Mouse (Mus musculus) right cerebral cortex, postnatal 14 days (tissue): ENCODE measurements around the gene Tmem102.

Experiments
- DNase-seq: peaks from one replicate; pipeline ENCODE4 v3.0.0; 2022

Tmem102 gene

DNA sequence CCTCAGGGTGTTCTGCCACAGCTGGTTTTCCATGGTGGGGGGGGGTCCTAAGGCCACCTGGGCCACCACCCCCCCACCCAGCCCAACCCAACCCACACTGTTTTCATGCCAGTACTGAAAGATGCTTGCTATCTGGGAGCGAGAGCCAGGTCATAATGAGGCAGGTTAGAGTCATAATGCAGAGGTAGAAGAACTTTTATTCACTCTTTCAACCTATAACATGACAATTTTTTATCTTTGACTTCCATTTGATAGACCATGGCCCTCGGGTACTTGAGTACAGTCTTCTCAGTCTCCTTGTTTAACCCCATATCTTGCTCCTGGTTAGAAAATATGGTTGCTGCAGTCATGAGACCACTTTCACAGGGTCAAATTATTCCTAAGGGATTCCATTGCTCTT is 12.9 kb upstream of the Tmem102 start, which contains the start of gene Spem2:
TSS of gene Spem2 (minus strand) at position 101 of the 400 bp plus-strand sequence.
- no peak for DNase-seq

- DNase-seq, result no peak
These were observed 11.1 kb upstream of the Tmem102 start for GRCm38 (mm10) chr11:69816520-69816919.

- DNase-seq, result no peak
These were observed 9.7 kb upstream of the Tmem102 start, which contains the start of gene Gm39566 for GRCm38 (mm10) chr11:69815155-69815554. Gene Gm39566 (minus strand): TSS chr11:69815298.

DNA sequence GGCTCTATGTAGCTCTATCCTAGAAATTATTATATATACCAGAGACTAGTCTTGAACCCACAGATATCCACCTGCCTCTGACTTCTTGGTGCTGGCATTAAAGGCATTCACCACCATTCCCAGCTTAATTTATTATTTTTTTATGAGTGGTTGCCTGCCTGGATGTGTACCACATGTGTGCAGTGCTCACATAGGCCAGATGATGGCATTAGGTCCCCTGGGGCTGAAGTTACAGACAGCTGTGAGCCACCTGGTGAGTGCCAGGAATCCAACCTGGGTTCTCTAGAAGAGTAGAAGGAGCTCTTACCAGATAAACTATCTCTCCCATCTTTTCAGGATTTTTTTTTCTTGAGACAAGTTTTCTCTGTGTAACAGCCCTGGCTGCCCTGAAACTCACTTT is 4.9 kb upstream of the Tmem102 start:
- no peak for DNase-seq

DNA sequence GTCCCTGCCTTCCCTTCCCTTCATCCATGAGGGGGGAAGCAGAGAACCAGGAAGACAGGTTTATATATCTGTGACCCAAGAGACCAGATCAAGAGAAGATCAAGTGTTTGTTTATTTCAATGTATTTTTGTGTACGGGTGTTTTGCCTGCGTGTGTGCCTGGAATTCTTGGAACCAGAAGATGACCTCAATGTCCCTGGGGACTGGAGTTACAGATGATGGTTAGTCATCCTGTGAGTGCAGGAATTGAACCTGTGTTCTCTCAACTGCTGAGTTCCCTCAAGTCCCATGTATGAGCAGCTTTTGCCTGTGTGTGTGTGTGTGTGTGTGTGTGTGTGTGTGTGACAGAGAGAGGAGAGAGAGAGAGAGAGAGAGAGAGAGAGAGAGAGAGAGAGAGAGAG is 2.2 kb upstream of the Tmem102 start:
- no peak for DNase-seq

GRCm38 (mm10) chr11:69806378-69806777 is 954 bp upstream of the Tmem102 start:
- no peak for DNase-seq

- DNase-seq, result no peak
These were observed 828 bp downstream of the Tmem102 start for GRCm38 (mm10) chr11:69804652-69804940.

DNA sequence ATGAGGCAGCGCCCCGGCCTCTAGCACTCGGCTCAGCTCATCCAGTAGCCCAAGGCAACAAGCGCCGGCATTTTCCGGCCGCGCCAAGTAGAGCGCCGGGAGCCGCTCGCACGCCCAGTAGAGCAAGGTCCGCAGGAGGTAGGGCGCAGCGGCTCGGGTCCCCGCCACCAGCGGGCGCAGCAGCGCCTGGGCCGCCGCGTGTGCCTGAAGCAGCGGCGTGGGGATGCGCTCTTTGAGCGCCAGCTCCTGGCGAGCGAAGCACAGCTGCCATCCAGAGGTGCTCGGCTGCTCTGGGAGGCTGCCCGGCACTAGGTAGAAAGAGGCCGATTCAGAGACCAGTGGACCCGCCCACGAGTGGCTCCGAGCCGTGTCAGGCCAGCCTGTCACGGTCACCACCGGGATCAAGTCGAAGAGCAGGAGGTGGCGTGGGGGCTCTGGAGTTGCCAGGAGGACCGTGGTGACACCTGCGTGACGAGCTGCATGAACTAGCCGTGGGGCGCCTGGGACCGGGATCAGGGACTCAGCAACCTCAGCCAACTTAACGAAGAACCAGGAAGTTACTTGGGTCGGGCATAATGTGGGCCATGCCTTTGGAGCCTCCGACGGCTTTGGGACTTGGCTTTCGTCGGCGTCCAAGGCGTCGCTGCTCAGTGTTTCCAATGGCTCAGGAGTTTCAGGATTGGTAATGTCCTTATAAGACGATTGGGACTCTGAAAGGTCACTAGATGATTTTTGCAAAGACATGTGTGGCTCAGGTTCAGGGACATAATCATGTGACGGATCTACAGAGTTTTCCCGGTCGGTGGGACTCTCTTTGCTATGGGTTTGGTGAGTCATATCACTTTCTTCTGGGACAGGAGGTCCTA is 1.4 kb downstream of the Tmem102 start:
- DNase-seq, result peak; percentile 71

GRCm38 (mm10) chr11:69803328-69803727 is 2.1 kb downstream of the Tmem102 start:
- DNase-seq, result no peak

GRCm38 (mm10) chr11:69802648-69803105 is 2.7 kb downstream of the Tmem102 start:
- peak; percentile 78 for DNase-seq

DNA sequence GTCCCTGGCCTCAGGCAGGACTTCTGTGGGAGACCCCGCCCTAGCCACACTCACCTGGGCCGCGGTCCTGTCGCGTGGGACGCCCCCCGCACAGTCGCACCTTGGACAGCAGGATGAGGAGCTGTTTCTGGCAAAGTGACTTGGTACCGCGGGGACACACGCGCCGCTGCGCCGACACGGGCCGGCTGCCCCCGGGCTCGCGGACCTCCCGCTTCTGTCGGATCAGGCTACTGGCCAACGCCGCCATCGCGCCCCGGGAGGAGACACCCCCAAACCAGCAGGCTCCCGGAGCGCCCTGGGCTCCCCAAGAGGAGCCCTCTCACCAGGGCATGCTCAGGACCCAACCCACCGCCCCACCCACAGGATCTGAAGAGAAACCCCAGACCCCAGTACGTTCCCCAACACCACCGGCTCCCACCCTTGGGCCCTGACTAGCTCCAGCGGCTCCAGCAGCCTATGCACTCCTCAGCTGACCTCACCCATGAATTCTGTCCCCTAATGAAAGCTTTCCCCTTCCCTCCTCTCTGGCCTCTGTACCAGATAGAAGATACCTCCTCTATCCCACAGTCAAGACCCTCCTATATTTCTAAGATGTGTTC is 3.9 kb downstream of the Tmem102 start, which contains the start of gene Fgf11:
TSS of gene Fgf11 (minus strand) at position 479 of the 599 bp plus-strand sequence.
- no peak for DNase-seq

DNA sequence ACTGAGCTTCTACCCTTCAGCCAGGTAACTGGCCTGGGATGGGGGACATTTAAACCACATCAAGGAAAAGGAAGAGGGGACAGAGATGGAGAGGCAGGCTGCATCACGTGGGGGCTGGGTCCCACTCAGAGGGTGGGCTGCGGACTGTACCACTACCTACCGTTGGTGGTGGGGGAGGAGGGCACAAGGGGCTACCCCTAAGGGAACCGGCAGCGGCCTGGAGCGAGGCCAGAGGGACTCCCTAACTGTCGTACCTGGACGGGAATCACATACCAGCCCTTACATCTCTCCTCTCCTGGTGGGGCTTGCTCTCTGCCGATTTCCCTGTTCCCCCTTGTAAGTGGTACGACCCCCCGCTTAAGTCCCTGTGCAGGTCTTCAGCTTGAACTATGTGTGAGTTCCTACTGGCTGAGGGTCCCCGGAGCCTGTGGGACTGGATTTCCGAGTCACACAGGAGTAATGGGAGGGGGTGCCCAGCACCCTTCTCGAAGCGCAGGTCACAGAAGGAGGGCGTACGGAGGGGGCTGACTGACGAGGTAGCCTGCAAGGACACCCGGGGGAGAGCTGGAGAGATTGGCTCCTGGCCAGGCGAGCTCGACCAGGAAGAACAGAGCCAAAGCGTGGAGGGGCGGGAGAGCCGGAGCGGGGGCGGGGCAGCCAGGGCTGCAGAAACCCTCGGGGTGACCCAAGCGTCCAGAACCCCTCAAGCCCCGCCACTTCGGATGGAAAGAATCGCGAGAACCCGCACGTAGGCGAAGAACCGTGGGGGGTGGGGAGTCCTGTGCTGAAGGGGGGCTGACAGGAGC is 4.8 kb downstream of the Tmem102 start:
- DNase-seq, result peak; percentile 77

GRCm38 (mm10) chr11:69800138-69800391 is 5.4 kb downstream of the Tmem102 start:
- peak; percentile 63 for DNase-seq

DNA sequence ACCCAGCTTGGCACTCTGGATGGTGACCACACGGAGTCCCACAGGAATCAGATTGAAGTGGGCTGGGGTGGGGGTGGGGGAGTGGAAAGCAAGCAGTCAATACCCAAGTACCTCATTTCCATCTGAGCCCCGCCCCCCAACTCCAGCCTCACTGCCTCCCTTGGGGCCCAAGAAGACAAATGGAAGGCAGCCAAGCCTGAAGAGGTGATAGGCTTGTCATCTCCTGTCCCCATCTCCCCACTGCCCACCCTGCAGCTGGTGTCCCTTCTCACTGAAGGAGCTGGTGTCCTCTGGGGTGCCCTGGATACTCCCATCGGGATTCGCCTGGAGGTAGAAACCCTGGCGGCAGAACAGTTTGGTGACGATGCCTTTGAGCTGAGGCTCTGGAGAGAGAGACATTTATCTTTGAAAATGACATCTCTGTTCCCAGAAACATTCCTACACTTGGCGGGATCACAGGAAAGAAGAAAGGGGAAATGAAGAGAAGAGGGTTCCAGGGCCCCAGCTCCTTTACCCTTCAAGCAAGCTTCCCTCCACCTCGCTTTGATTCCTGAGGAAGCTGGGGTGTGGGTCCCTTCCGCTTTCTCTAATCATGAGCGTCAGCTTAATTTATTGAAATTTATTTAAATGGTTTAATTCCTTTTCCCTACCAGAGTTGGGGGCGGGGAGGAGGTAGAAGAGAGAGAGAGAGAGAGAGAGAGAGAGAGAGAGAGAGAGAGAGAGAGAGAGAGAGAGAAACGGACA is 5.9 kb downstream of the Tmem102 start:
- DNase-seq, result no peak

GRCm38 (mm10) chr11:69797924-69798323 is 7.5 kb downstream of the Tmem102 start:
- no peak for DNase-seq

DNA sequence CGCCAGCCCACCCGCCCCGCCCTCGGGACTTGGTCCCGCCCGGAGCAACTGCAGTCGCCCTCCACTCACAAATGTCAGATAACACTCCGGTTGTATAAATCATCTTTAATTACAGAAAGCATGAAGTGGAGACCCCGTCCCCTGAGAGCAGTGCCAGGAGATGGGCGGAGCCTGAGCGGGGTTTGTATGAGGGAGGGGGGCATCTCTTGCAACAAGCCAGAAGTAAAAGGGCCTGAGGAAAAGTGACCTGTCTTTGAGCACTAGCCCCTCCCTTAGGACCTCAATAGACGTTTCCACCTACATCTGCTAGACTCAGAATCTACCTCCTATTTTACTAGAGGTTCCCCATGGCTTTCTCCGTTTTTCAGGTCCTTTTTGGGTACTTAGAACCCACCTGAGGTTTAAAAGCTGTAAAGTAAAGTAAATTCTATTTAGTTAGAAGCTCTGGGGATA is 9.4 kb downstream of the Tmem102 start:
- no peak for DNase-seq

DNA sequence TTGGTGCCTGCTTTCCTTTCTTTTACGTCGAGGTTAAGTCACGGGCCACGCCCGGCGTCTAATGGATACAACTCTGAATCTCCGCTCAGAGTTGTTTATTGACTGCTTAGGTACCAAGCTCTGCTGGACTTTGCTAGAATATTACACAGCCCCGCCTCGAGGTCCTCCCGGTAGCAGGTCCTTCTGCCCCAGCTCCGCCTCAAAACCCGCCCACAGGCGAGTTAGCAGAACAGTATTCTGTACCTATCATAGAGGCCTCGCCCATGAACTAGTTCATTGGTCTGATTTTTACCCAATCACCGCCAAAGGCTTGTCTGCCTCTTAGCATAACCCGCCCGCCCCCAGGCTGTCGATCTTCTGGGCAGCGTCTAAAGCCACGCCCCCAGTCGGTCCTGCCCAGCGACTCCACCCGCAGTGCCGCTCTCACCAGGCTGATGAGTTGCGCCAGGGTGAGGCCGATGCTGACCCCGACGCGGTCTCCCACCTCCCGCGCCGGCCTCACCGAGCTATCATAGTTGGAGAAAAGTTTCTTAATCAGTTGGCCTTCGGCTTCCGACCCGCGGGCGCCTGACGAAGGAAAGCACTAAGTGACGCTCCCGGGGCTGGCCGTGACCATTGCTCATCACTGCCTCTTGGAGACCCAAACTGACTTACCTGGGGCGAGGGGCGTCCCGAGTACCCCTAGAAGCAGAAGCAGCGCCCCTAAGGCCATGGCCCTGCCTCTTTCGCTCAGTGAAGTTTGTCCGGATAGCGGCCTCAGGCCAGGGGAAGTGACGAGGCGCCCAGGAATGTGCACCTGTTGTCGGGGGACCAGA is 10.0 kb downstream of the Tmem102 start, which contains the start of gene Chrnb1:
TSS of gene Chrnb1 (minus strand) at position 776 of the 815 bp plus-strand sequence.
- DNase-seq, result peak; percentile 82

DNA sequence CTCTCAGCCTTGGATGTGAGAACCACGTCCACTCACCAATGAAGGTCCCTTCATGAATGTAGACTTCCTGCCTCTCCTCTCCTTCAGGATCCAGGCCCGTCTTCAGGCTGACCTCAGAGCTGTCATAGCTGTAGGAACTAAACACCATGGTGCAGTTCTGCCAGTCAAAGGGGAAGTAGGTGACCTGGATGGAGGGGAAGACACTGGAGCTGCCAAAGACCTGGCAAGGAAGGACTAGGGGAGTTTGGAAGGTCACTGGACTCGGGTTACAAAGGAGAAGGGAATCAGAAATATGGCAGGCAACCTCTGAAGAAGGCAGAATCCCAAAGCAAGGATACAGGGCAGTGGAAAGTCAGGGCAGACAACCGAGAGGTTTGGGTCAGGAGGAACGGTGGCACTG is 12.0 kb downstream of the Tmem102 start:
- no peak for DNase-seq

DNA sequence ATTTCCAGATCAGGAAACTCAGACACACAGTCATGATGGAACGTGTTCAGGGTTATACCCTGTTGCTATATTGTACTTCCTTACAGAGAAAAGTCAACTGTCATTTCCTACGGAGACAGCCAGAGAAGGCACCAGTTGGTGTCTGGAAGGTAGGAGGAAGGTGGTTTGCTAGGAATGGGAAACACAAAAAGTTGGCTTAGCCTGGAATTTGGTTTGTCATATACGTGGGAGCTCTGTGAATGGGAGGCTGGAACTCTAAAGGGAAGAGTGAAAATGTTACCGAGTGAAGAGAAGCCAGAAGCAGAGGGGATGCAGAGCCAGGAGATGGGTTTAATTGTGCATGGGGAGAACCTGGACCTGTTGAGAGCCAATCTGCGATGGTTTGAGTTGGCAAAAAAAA is 14.0 kb downstream of the Tmem102 start:
- no peak for DNase-seq

DNA sequence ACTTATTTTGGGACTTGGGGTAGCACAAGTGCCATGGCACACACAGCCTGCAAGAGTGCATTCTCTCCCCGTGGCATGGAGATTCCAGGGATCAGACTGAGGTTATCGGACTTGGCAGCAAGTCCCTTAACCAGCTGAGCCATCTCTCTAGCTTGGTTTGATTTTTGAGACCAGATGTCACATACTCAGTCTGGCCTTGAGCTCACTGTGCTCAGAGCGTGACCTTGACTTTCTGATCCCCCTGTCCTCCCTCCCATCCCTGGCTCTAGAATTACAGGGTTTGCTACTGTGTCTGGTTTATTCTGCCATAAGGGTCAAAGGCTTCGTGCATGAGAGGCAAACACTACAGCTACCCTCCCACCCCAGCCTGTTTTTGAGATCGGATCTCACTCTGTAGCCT is 16.0 kb downstream of the Tmem102 start:
- no peak for DNase-seq

GRCm38 (mm10) chr11:69787306-69787705 is 18.1 kb downstream of the Tmem102 start:
- DNase-seq, result no peak

DNA sequence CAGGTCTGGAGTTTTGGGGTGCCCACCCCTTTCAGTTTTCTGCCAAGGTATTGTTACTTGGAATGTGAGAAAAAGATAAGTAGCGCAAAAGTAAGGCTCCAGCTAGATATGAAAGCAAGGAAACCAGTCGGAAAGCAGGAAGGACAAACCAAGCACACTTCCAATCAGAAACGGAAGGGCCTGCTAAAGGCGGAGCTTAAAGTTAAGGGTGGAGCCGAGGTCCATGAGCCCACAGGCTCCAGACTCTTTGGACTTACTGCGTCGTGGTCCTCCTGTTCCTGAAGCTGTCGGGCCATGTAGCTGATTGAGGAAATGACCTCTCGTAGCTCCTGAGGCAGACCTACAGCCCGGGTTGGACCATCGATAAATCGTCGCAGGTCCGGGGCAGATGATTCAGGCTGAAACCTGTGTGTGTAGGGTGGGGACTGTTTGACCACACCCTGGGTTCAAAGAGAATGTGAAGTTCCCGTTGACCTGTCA is 20.6 kb downstream of the Tmem102 start:
- no peak for DNase-seq
